Mouse (Mus musculus) embryonic fibroblast, embryonic 13.5 days (primary cell): ENCODE results near the gene Ahnak2.

Source experiments
- CTCF ChIP-seq: IDR thresholded peaks from 2 replicates; pipeline ENCODE4 v1.5.1; 2011; ENCODE audit warnings: mild to moderate bottlenecking, control low read depth, low read length, moderate library complexity, borderline replicate concordance; ENCODE audit not compliant: insufficient read depth
- POLR2A ChIP-seq: IDR thresholded peaks from 2 replicates; pipeline ENCODE4 v1.6.1; 2011; ENCODE audit warnings: low read depth, mild to moderate bottlenecking, control low read depth, low read length, moderate library complexity

DNA sequence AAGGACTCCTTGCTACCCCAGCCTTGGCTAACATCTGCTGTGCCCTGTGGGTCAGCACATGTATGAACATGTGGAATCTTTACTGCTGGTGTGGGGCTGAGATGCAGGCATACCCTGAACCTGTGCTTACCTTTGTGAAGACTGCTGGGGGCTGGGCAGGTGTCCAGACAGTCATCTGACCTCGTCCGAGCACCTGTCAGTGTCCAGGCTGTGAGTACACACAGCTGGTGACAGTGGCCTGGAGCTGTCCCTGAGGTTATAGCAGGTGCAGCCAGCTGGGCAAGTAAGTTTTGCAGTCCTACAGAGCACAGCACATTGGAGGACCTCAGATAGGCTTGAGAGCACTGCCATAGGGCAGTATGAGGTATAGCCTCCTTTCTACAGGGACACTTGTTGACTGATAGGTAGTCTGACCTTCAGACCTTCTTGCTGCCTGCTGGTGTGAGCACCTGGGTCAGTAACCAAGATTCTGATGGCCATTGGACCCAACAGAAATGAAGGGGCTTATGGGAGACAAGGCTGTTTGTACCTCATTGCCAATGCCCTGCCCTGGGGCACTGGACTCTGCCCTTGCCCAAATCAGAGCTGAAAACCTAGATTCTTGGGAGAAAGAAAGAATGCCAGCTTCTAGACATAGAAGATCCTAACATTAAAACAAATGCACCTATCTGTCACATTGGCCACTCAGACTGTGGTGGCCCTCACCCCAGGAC is 68.2 kb downstream of the Ahnak2 start:
- TF ChIP-seq CTCF (no peak), POLR2A (no peak)
